Mouse (Mus musculus) forebrain, embryonic 14.5 days (tissue): ENCODE measurements around the gene Tmem120b. TPM values are rescaled to one million over a fixed set of nuclear protein-coding genes. Genes with fewer than 3 reads are reported as not detected.

Experiments used
- ATAC-seq: fragments of 200-750 bp; cut with Nextera tagmentation; 2 replicates; pipeline ENCODE4 v1.8.0; 2017; ENCODE audit warnings: mild to moderate bottlenecking, moderate library complexity
- DNase-seq: peaks from one replicate; pipeline ENCODE4 v3.0.0-alpha.2; 2015; ENCODE audit warnings: low spot score
- H3K27ac ChIP-seq: fragments of 300-500 bp; sonication (generic); 2 replicates; pipeline ENCODE4 v1.5.1; 2014; ENCODE audit warnings: low read depth, mild to moderate bottlenecking, control low read depth, low read length, moderate library complexity
- H3K27me3 ChIP-seq: fragments of 300-500 bp; sonication (generic); replicated peaks from 2 replicates; pipeline ENCODE4 v1.6.1; 2014; ENCODE audit warnings: low read length, control low read depth, mixed read lengths; ENCODE audit not compliant: control insufficient read depth, insufficient read depth
- H3K36me3 ChIP-seq: fragments of 300-500 bp; sonication (generic); 2 replicates; pipeline ENCODE4 v1.6.1; 2014; ENCODE audit warnings: low read length, control low read depth; ENCODE audit not compliant: control insufficient read depth, insufficient read depth
- H3K4me1 ChIP-seq: fragments of 300-500 bp; sonication (generic); 2 replicates; pipeline ENCODE4 v1.6.1; 2014; ENCODE audit warnings: antibody characterized with exemption, low read length, control low read depth; ENCODE audit not compliant: control insufficient read depth, insufficient read depth
- H3K4me2 ChIP-seq: fragments of 300-500 bp; sonication (generic); 2 replicates; pipeline ENCODE4 v1.6.1; 2014; ENCODE audit warnings: mild to moderate bottlenecking, control low read depth, low read length
- H3K4me3 ChIP-seq: fragments of 300-500 bp; sonication (generic); 2 replicates; pipeline ENCODE4 v1.5.1; 2014; ENCODE audit warnings: low read depth, low read length, control low read depth
- H3K9ac ChIP-seq: fragments of 300-500 bp; sonication (generic); 2 replicates; pipeline ENCODE4 v1.6.1; 2014; ENCODE audit warnings: mild to moderate bottlenecking, low read length, control low read depth, moderate library complexity
- H3K9me3 ChIP-seq: fragments of 300-500 bp; sonication (generic); replicated peaks from 2 replicates; pipeline ENCODE4 v1.6.1; 2016; ENCODE audit warnings: low read length, control low read depth, mixed read lengths; ENCODE audit not compliant: control insufficient read depth
- WGBS: fragments of 180-500 bp; shearing (Covaris S2); extraction: QIAGEN DNeasy Blood & Tissue Kit; methylation state at CpG from one replicate; pipeline ENCODE4 v1.1.7; 2014; 5-methylcytosine and 5-hydroxymethylcytosine counted together
- polyA plus RNA-seq: library from polyadenylated mRNA; unstranded; fragments of >200 nt; fragmentation: Nextera tagmentation; extraction: Ambion mirVana; gene quantifications from 2 replicates; pipeline ENCODE4 v1.2.1, GENCODE M21; 2014

Tmem120b gene
- 8.1 and 10.6 TPM in 2 replicates for polyA plus RNA-seq

- H3K4me3 ChIP-seq: no peak within 1 kb of the TSS
- no peak within 1 kb of the TSS for H3K27ac ChIP-seq
- DNase-seq: no peak
- no peaks in the 10 kb centered on the region for H3K36me3 ChIP-seq
- H3K4me1 ChIP-seq: no peaks in the 10 kb centered on the region
- no peaks in the 10 kb centered on the region for H3K27me3 ChIP-seq
- no peak within 1 kb of the TSS for H3K9ac ChIP-seq
- WGBS: 89% methylated on average over 12 of the region's 12 CpGs
- no peak for ATAC-seq
- H3K4me2 ChIP-seq: no peak within 1 kb of the TSS
- H3K9me3 ChIP-seq: no peaks in the 10 kb centered on the region
Measured at GRCm38 (mm10) chr5:123068115-123068514, at the start of gene Tmem120b. Gene Tmem120b (plus strand): TSS chr5:123068415.

- Histone ChIP-seq H3K9me3 (no peaks in the 10 kb centered on the region), H3K4me2 (peak overlapping the region; percentile 13; the same call in 1 of the 2 replicates), H3K27me3 (no peaks in the 10 kb centered on the region), H3K4me3 (no peak overlapping the region), H3K27ac (peak overlapping the region; percentile 61), H3K4me1 (peaks cover 20% of the 10 kb centered on the region), H3K9ac (peak overlapping the region; percentile 30; the same call in 1 of the 2 replicates), H3K36me3 (no peaks in the 10 kb centered on the region)
- 33% methylated on average over 10 of the region's 10 CpGs for WGBS
- peak; percentile 46 for ATAC-seq
- peak; percentile 82 for DNase-seq
Measured at GRCm38 (mm10) chr5:123019336-123020016, 48.7 kb upstream of the Tmem120b start.

- H3K9me3 ChIP-seq: no peaks in the 10 kb centered on the region
- H3K4me2 ChIP-seq: no peak overlapping the region
- 90% methylated on average over 5 of the region's 5 CpGs for WGBS
- no peak for ATAC-seq
- no peak for DNase-seq
- H3K4me3 ChIP-seq: no peak overlapping the region
- H3K9ac ChIP-seq: no peak overlapping the region
- H3K36me3 ChIP-seq: no peaks in the 10 kb centered on the region
- H3K27me3 ChIP-seq: no peaks in the 10 kb centered on the region
- H3K4me1 ChIP-seq: peaks cover 19% of the 10 kb centered on the region
- H3K27ac ChIP-seq: no peak overlapping the region
Measured at GRCm38 (mm10) chr5:123020426-123020825, 47.8 kb upstream of the Tmem120b start.

- no peak overlapping the region for H3K9ac ChIP-seq
- no peaks in the 10 kb centered on the region for H3K36me3 ChIP-seq
- H3K4me2 ChIP-seq: no peak overlapping the region
- H3K27me3 ChIP-seq: no peaks in the 10 kb centered on the region
- H3K4me3 ChIP-seq: no peak overlapping the region
- no peak overlapping the region for H3K27ac ChIP-seq
- DNase-seq: no peak
- no peak for ATAC-seq
- H3K4me1 ChIP-seq: peaks cover 13% of the 10 kb centered on the region
- 88% methylated on average over 7 of the region's 7 CpGs for WGBS
- H3K9me3 ChIP-seq: no peaks in the 10 kb centered on the region
Measured at GRCm38 (mm10) chr5:123021438-123021837, 46.8 kb upstream of the Tmem120b start.

- WGBS: 81% methylated on average over 6 of the region's 6 CpGs
- Histone ChIP-seq H3K4me1 (peaks cover 11% of the 10 kb centered on the region), H3K9me3 (no peaks in the 10 kb centered on the region), H3K36me3 (no peaks in the 10 kb centered on the region), H3K27me3 (no peaks in the 10 kb centered on the region), H3K4me2 (no peak overlapping the region), H3K4me3 (no peak overlapping the region), H3K27ac (no peak overlapping the region), H3K9ac (no peak overlapping the region)
- DNase-seq (no peak), ATAC-seq (no peak)
Measured at GRCm38 (mm10) chr5:123023049-123023448, 45.2 kb upstream of the Tmem120b start.

- peaks cover 3% of the 10 kb centered on the region for H3K36me3 ChIP-seq
- ATAC-seq (no peak), DNase-seq (no peak)
- H3K27me3 ChIP-seq: no peaks in the 10 kb centered on the region
- 96% methylated on average over 6 of the region's 6 CpGs for WGBS
- no peak overlapping the region for H3K4me2 ChIP-seq
- no peak overlapping the region for H3K9ac ChIP-seq
- no peak overlapping the region for H3K27ac ChIP-seq
- H3K9me3 ChIP-seq: no peaks in the 10 kb centered on the region
- peaks cover 4% of the 10 kb centered on the region for H3K4me1 ChIP-seq
- H3K4me3 ChIP-seq: no peak overlapping the region
Measured at GRCm38 (mm10) chr5:123024312-123024711, 43.9 kb upstream of the Tmem120b start.

- Histone ChIP-seq H3K27me3 (no peaks in the 10 kb centered on the region), H3K9ac (no peak overlapping the region), H3K4me2 (no peak overlapping the region), H3K36me3 (peaks cover 7% of the 10 kb centered on the region), H3K4me3 (no peak overlapping the region), H3K27ac (no peak overlapping the region), H3K4me1 (no peaks in the 10 kb centered on the region), H3K9me3 (no peaks in the 10 kb centered on the region)
- 85% methylated on average over 9 of the region's 9 CpGs for WGBS
- ATAC-seq (no peak), DNase-seq (no peak)
Measured at GRCm38 (mm10) chr5:123024965-123025573, 43.1 kb upstream of the Tmem120b start.

- H3K27ac ChIP-seq: no peak overlapping the region
- no peak overlapping the region for H3K4me3 ChIP-seq
- ATAC-seq (no peak), DNase-seq (no peak)
- no peaks in the 10 kb centered on the region for H3K9me3 ChIP-seq
- H3K9ac ChIP-seq: no peak overlapping the region
- no peak overlapping the region for H3K4me2 ChIP-seq
- no peaks in the 10 kb centered on the region for H3K4me1 ChIP-seq
- H3K27me3 ChIP-seq: no peaks in the 10 kb centered on the region
- H3K36me3 ChIP-seq: peaks cover 7% of the 10 kb centered on the region
- WGBS: 69% methylated on average over 6 of the region's 6 CpGs
Measured at GRCm38 (mm10) chr5:123026414-123026813, 41.8 kb upstream of the Tmem120b start.

GRCm38 (mm10) chr5:123027436-123027835, 40.8 kb upstream of the Tmem120b start:
- Histone ChIP-seq H3K9ac (no peak overlapping the region), H3K27ac (no peak overlapping the region)
- ATAC-seq: no peak

More at GRCm38 (mm10) chr5:123027436-123027835, 40.8 kb upstream of the Tmem120b start:
- no peaks in the 10 kb centered on the region for H3K4me1 ChIP-seq
- H3K4me3 ChIP-seq: no peak overlapping the region
- DNase-seq: no peak
- H3K36me3 ChIP-seq: peaks cover 7% of the 10 kb centered on the region
- H3K27me3 ChIP-seq: no peaks in the 10 kb centered on the region
- H3K4me2 ChIP-seq: no peak overlapping the region
- no peaks in the 10 kb centered on the region for H3K9me3 ChIP-seq
- 62% methylated on average over 6 of the region's 6 CpGs for WGBS
